Mouse (Mus musculus) yolk sac, embryonic 10.5 days (tissue): Measurements from ENCODE around the gene Defa35.
"Not testable (repeated sequence)": the region's sequence is repeated elsewhere in the genome, so short reads cannot be mapped to it uniquely, and the experiment has no call there.

Experiments
- DNase-seq: peaks from one replicate; pipeline ENCODE4 v3.0.0-alpha.2; 2017; ENCODE audit warnings: low spot score

The Defa35 gene

DNA sequence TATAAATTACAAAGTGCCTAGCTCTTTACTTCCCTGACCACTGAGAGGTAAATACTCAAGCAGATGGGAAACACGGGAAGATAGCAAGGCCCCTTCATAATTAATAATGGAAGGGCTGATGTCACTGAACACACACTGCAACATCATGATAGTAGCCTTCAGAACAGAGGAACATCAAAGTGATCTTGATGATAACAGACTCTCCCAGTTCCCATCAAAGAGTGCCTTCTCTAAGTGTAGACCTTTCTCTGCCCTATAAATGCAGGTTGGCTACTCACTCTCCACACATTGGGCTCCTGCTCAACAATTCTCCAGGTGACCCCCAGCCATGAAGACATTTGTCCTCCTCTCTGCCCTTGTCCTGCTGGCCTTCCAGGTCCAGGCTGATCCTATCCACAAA lies at the start of gene Defa35:
Gene Defa35, plus strand, starts transcription at position 301 of the 400 bp plus-strand sequence.
- DNase-seq: not testable (repeated sequence)

DNA sequence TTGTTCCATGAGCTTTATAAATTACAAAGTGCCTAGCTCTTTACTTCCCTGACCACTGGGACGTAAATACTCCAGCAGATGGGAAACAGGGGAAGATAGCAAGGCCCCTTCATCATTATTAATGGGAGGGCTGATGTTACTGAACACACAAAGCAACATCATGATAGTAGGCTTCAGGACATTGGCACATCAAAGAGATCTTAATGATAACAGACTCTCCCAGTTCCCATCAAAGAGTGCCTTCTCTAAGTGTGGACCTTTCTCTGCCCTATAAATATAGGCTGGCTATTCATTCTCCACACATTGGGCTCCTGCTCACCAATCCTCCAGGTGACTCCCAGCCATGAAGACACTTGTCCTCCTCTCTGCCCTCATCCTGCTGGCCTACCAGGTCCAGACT lies 39.6 kb upstream of the Defa35 start, which contains the start of gene Defa21:
Gene Defa21, plus strand, starts transcription at position 301 of the 400 bp plus-strand sequence.
- not testable (repeated sequence) for DNase-seq

DNA sequence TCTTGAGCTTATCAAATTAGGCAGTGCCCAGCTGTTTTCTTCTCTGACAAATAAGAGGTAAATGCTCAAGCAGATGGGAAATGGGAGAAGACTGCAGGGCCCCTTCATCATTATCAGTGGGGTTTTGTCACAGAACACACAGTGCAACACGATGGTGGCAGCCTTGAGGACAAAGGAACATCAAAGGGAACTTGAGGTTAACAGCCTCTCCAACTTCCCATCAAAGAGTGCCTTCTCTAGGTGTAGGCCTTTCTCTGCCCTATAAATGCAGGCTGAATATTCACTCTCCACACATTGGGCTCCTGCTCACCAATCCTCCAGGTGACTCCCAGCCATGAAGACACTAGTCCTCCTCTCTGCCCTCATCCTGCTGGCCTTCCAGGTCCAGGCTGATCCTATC lies 10.1 kb upstream of the Defa35 start, which contains the start of gene Defa23:
Gene Defa23, plus strand, starts transcription at position 301 of the 400 bp plus-strand sequence.
- not testable (repeated sequence) for DNase-seq

DNA sequence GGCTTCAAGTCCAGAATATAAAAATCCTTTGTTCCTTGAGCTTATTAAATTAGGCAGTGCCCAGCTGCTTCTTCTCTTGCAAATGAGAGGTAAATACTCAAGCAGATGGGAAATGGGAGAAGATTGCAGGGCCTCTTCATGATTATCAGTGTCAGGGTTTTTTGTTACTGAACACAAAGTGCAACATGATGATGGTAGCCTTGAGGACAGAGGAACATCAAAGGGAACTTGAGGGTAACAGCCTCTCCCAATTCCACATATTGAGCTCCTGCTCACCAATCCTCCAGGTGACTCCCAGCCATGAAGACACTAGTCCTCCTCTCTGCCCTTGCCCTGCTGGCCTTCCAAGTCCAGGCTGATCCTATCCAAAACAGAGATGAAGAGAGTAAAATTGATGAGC lies 19.3 kb downstream of the Defa35 start, which contains the start of gene Defa25:
Gene Defa25, plus strand, starts transcription at position 301 of the 400 bp plus-strand sequence.
- DNase-seq: not testable (repeated sequence)

DNA sequence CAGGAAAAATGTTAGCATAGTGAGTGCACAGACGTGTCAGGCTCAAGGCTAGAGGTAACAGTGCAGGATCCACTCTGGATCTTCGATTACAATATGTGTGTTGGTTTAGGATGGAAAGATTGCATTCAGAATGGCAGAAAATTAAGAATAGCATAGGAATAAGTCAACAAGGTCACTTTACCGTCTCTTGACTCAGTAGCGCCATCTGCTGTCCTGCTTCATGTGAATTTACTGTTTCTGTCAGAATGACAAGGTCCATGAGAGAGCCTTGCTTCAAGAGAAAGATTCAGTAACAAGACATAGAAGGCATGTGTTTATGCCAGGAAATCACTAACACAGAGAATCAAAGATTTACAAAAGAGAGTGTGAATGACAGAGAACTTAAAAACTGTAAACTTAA lies 28.3 kb downstream of the Defa35 start:
- DNase-seq: no peak

DNA sequence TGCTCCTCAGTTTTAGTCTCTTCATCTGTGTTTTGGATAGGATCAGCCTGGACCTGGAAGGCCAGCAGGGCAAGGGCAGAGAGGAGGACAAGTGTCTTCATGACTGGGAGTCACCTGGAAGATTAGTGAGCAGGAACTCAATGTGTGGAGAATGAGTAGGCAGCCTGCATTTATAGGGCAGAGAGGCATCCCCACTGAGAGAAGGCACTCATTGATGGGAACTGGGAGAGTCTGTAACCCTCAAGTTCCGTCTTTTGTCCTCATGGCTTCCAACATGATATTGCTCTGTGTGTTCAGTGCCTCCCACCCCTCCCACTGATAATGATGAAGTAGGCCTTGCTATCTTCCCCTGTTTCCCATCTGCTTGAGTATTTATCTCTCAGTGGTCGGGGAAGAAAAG lies 31.1 kb downstream of the Defa35 start, which contains the start of gene Gm14851:
Gene Gm14851, minus strand, starts transcription at position 101 of the 400 bp plus-strand sequence.
- DNase-seq: not testable (repeated sequence)
